Mouse (Mus musculus) brain, embryonic 14.5 days (tissue): Measurements from ENCODE around the gene Dlx2.

ENCODE experiments used
- CTCF ChIP-seq: fragments of 200-500 bp; IDR thresholded peaks from 2 replicates; pipeline ENCODE4 v1.5.1; 2012; ENCODE audit warnings: inconsistent platforms, mild to moderate bottlenecking, moderate library complexity, borderline replicate concordance; ENCODE audit not compliant: insufficient read depth, insufficient read length; ENCODE audit errors: extremely low read depth
- POLR2A ChIP-seq: fragments of 200-500 bp; IDR thresholded peaks from 2 replicates; pipeline ENCODE4 v1.6.1; 2012; ENCODE audit warnings: mild to moderate bottlenecking, inconsistent platforms, borderline replicate concordance; ENCODE audit not compliant: poor library complexity, insufficient read depth, insufficient read length, severe bottlenecking; ENCODE audit errors: extremely low read depth

GRCm38 (mm10) chr2:71529511-71530351, 16.8 kb downstream of the Dlx2 start:
- no peak for TF ChIP-seq CTCF
- peak; percentile 71 for TF ChIP-seq POLR2A
